Mouse (Mus musculus) gastrocnemius, adult 8-10 months (tissue): ENCODE results near the gene Acad11. TPM values are rescaled to one million over a fixed set of nuclear protein-coding genes. Genes with fewer than 3 reads are reported as not detected.

Source experiments
- DNase-seq, 2 experiments: peaks; one replicate each; pipeline ENCODE4 v3.0.0; 2022; ENCODE audit warnings: low spot score in 2 of 2
- total RNA-seq, 4 experiments: library from RNA; stranded (reverse); gene quantifications; 2 replicates each; pipeline ENCODE4 v1.2.4; 2022

Gene Acad11
- 10 to 100 TPM; 44.8 to 52.2 (median 51.3) TPM for total RNA-seq

- peak; percentile 78 for DNase-seq
Observed at GRCm38 (mm10) chr9:104063244-104063961, at the start of gene Acad11. Acad11 (plus strand) TSS chr9:104063377.

- no peak for DNase-seq
Observed at GRCm38 (mm10) chr9:104014526-104014925, 48.7 kb upstream of the Acad11 start.

- no peak for DNase-seq
Observed at GRCm38 (mm10) chr9:104021026-104021425, 42.2 kb upstream of the Acad11 start.

GRCm38 (mm10) chr9:104027186-104027585 lies 36.0 kb upstream of the Acad11 start:
- no peak for DNase-seq

- no peak for DNase-seq
Observed at GRCm38 (mm10) chr9:104029861-104030260, 33.3 kb upstream of the Acad11 start.

GRCm38 (mm10) chr9:104034231-104034630 lies 28.9 kb upstream of the Acad11 start:
- DNase-seq, result no peak

- DNase-seq, result no peak
Observed at GRCm38 (mm10) chr9:104034718-104035117, 28.5 kb upstream of the Acad11 start.

GRCm38 (mm10) chr9:104035261-104036015 lies 27.7 kb upstream of the Acad11 start:
- peak; percentile 38 to 47 for DNase-seq

- DNase-seq, result no peak
Observed at GRCm38 (mm10) chr9:104038266-104038665, 24.9 kb upstream of the Acad11 start.

- no peak for DNase-seq
Observed at GRCm38 (mm10) chr9:104039031-104039695, 24.0 kb upstream of the Acad11 start.

GRCm38 (mm10) chr9:104039742-104040141 lies 23.4 kb upstream of the Acad11 start:
- DNase-seq, result no peak

GRCm38 (mm10) chr9:104040362-104040761 lies 22.8 kb upstream of the Acad11 start, which contains the start of gene Gm28305:
Gm28305 (plus strand) TSS chr9:104040662.
- no peak for DNase-seq

GRCm38 (mm10) chr9:104043676-104044075 lies 19.5 kb upstream of the Acad11 start:
- DNase-seq, result no peak

- no peak for DNase-seq
Observed at GRCm38 (mm10) chr9:104051028-104051427, 12.1 kb upstream of the Acad11 start.

GRCm38 (mm10) chr9:104062430-104063243 lies 540 bp upstream of the Acad11 start, which contains the start of gene Uba5:
Uba5 (minus strand) TSS chr9:104063134.
- peak in 1 of 2 experiments; percentile 54 for DNase-seq

GRCm38 (mm10) chr9:104064571-104064970 lies 1.4 kb downstream of the Acad11 start:
- DNase-seq, result no peak

- no peak for DNase-seq
Observed at GRCm38 (mm10) chr9:104070241-104070640, 7.1 kb downstream of the Acad11 start.

- DNase-seq, result no peak
Observed at GRCm38 (mm10) chr9:104070863-104071604, 7.9 kb downstream of the Acad11 start.

- DNase-seq, result no peak
Observed at GRCm38 (mm10) chr9:104075808-104076207, 12.6 kb downstream of the Acad11 start.

GRCm38 (mm10) chr9:104078780-104079179 lies 15.6 kb downstream of the Acad11 start:
- no peak for DNase-seq
